ENCODE assay signal across 7 mouse cellular contexts in genomic region chr19:6531011-6531631, GRCm38 (mm10). TPM values are rescaled to one million over a fixed set of nuclear protein-coding genes. Genes with fewer than 3 reads are reported as not detected.
DNase-seq lines count a peak whose midpoint lies in the region; ATAC-seq and TF ChIP-seq lines count a peak whose summit lies in the region.

No protein-coding gene starts in this region.

- peaks cover 8% of the 10 kb centered on the region; the same call in 1 of the 2 replicates for H3K27me3 ChIP-seq in ES-Bruce4 (ENCODE audit: control insufficient read depth, insufficient read depth, low read length, poor library complexity, severe bottlenecking)
- H3K27me3 ChIP-seq in forebrain, embryonic 11.5 days (ENCODE audit: control insufficient read depth, insufficient read depth, low read length), result peaks cover 2% of the 10 kb centered on the region; the same call in 1 of the 2 replicates
- H3K27me3 ChIP-seq in hindbrain, embryonic 15.5 days, result no peaks in the 10 kb centered on the region
- H3K27me3 ChIP-seq in liver, postnatal 0 days (ENCODE audit: insufficient read depth, low read length), result peaks cover 47% of the 10 kb centered on the region
- H3K27me3 ChIP-seq in small intestine, adult 2 months (ENCODE audit: control insufficient read depth, insufficient read depth, low read length), result peaks cover 36% of the 10 kb centered on the region

- peak overlapping the region; percentile 53 for H3K9ac ChIP-seq in ES-Bruce4 (ENCODE audit: low read depth, poor library complexity, severe bottlenecking)
- H3K9ac ChIP-seq in forebrain, embryonic 11.5 days (ENCODE audit: low read length), result peak overlapping the region; percentile 80
- peak overlapping the region; percentile 46 for H3K9ac ChIP-seq in hindbrain, embryonic 15.5 days
- peak overlapping the region; percentile 41; the same call in 1 of the 2 replicates for H3K9ac ChIP-seq in liver, postnatal 0 days (replicated peaks)

- 0 out of 2 replicates have a peak, but pooled peaks have one; percentile 11 for ATAC-seq in forebrain, embryonic 11.5 days (replicated peaks; ENCODE audit: low FRiP score)
- ATAC-seq in hindbrain, embryonic 15.5 days (ENCODE audit: low FRiP score, low read depth), result no peak
- ATAC-seq in liver, postnatal 0 days, result no peak

- TF ChIP-seq EP300 in ES-Bruce4 (IDR thresholded peaks at IDR 0.05; ENCODE audit: insufficient read depth, low read depth, low read length), result no peak
- no peak for TF ChIP-seq EP300 in liver, postnatal 0 days (IDR thresholded peaks at IDR 0.05; ENCODE audit: low read depth)

- no peak overlapping the region for H3K27ac ChIP-seq in ES-Bruce4 (ENCODE audit: insufficient read depth, low read length)
- H3K27ac ChIP-seq in forebrain, embryonic 11.5 days (ENCODE audit: low read depth, low read length), result peak overlapping the region; percentile 59
- H3K27ac ChIP-seq in hindbrain, embryonic 15.5 days (replicated peaks), result peak overlapping the region; percentile 80
- H3K27ac ChIP-seq in liver, postnatal 0 days (ENCODE audit: low read depth), result no peak overlapping the region
- no peak overlapping the region for H3K27ac ChIP-seq in small intestine, adult 2 months (ENCODE audit: insufficient read depth, low read depth, low read length)

- H3K9me3 ChIP-seq in ES-Bruce4 (replicated peaks; ENCODE audit: control insufficient read depth, insufficient read depth, low read length, poor library complexity, severe bottlenecking), result no peaks in the 10 kb centered on the region
- H3K9me3 ChIP-seq in forebrain, embryonic 11.5 days (ENCODE audit: control insufficient read depth, low read length), result no peaks in the 10 kb centered on the region
- no peaks in the 10 kb centered on the region for H3K9me3 ChIP-seq in hindbrain, embryonic 15.5 days
- H3K9me3 ChIP-seq in liver, postnatal 0 days (ENCODE audit: low read length), result no peaks in the 10 kb centered on the region

- H3K4me2 ChIP-seq in forebrain, embryonic 11.5 days (ENCODE audit: low read depth, low read length, severe bottlenecking), result peak overlapping the region; percentile 94
- peak overlapping the region; percentile 71 for H3K4me2 ChIP-seq in hindbrain, embryonic 15.5 days
- peak overlapping the region; percentile 63 for H3K4me2 ChIP-seq in liver, postnatal 0 days (ENCODE audit: low read depth, low read length)

- TF ChIP-seq POLR2A in ES-Bruce4 (IDR thresholded peaks at IDR 0.05; ENCODE audit: insufficient read depth, low read length), result no peak
- no peak for TF ChIP-seq POLR2A in small intestine, adult 2 months (IDR thresholded peaks at IDR 0.05; ENCODE audit: low read depth, low read length)

- under 1% methylated on average over 56 of the region's 56 CpGs for WGBS in forebrain, embryonic 11.5 days
- 2% methylated on average over 56 of the region's 56 CpGs for WGBS in hindbrain, embryonic 15.5 days
- WGBS in liver, postnatal 0 days (ENCODE audit: insufficient replicate concordance), result 1% methylated on average over 56 of the region's 56 CpGs
- WGBS in small intestine, adult 2 months, result 2% methylated on average over 56 of the region's 56 CpGs

- DNase-seq in B cell, adult 2 months, result peak; percentile 49
- peak; percentile 73 for DNase-seq in forebrain, embryonic 11.5 days (ENCODE audit: low spot score)
- DNase-seq in liver, postnatal 0 days, result peak; percentile 23
- no peak for DNase-seq in thymus, postnatal 36 days

- H3K36me3 ChIP-seq in ES-Bruce4 (ENCODE audit: control insufficient read depth, insufficient read depth, low read length, poor library complexity, severe bottlenecking), result no peaks in the 10 kb centered on the region
- no peaks in the 10 kb centered on the region for H3K36me3 ChIP-seq in forebrain, embryonic 11.5 days (ENCODE audit: control insufficient read depth, insufficient read depth, low read length)
- peaks cover 8% of the 10 kb centered on the region for H3K36me3 ChIP-seq in hindbrain, embryonic 15.5 days
- H3K36me3 ChIP-seq in liver, postnatal 0 days (replicated peaks; ENCODE audit: insufficient read depth, low read length), result no peaks in the 10 kb centered on the region
- H3K36me3 ChIP-seq in small intestine, adult 2 months (ENCODE audit: control insufficient read depth, insufficient read depth, low read length), result no peaks in the 10 kb centered on the region

- TF ChIP-seq CTCF in ES-Bruce4 (IDR thresholded peaks at IDR 0.05; ENCODE audit: low read depth, low read length), result no peak
- no peak for TF ChIP-seq CTCF in liver, postnatal 0 days (IDR thresholded peaks at IDR 0.05; ENCODE audit: low read depth)
- no peak for TF ChIP-seq CTCF in small intestine, adult 2 months (IDR thresholded peaks at IDR 0.05; ENCODE audit: extremely low read depth, insufficient read length, insufficient replicate concordance, low read depth, low read length)

- H3K4me1 ChIP-seq in ES-Bruce4 (ENCODE audit: control insufficient read depth, insufficient read depth, low read length), result peaks cover 3% of the 10 kb centered on the region
- peaks cover 32% of the 10 kb centered on the region; the same call in 1 of the 2 replicates for H3K4me1 ChIP-seq in forebrain, embryonic 11.5 days (replicated peaks; ENCODE audit: control insufficient read depth, insufficient read depth, low read length)
- peaks cover 71% of the 10 kb centered on the region for H3K4me1 ChIP-seq in hindbrain, embryonic 15.5 days (replicated peaks)
- H3K4me1 ChIP-seq in liver, postnatal 0 days (ENCODE audit: insufficient read depth), result peaks cover 7% of the 10 kb centered on the region; the same call in 1 of the 2 replicates
- peaks cover 5% of the 10 kb centered on the region for H3K4me1 ChIP-seq in small intestine, adult 2 months (ENCODE audit: control insufficient read depth, insufficient read depth, insufficient read length, low read length)

- H3K4me3 ChIP-seq in ES-Bruce4 (ENCODE audit: low read depth, low read length), result peak overlapping the region; percentile 54
- H3K4me3 ChIP-seq in forebrain, embryonic 11.5 days (ENCODE audit: low read depth, low read length), result peak overlapping the region; percentile 40
- peak overlapping the region; percentile 37 for H3K4me3 ChIP-seq in hindbrain, embryonic 15.5 days
- H3K4me3 ChIP-seq in liver, postnatal 0 days (ENCODE audit: low read depth, low read length), result peak overlapping the region; percentile 43
- H3K4me3 ChIP-seq in small intestine, adult 2 months (ENCODE audit: low read depth, low read length), result peak overlapping the region; percentile 47

RNA-seq across cellular contexts. Expression of gene Slc22a12, which starts 11.7 kb away (rescaled TPM):
- polyA plus RNA-seq in ES-Bruce4 (2011; ENCODE audit: insufficient read depth, insufficient read length, low read depth, missing spikeins), result not detected in 2 replicates
- polyA plus RNA-seq in forebrain, embryonic 11.5 days (2014; fragmentation: Nextera tagmentation; extraction: Ambion mirVana), result not detected in 2 replicates
- polyA plus RNA-seq in hindbrain, embryonic 15.5 days (2015; fragmentation: Nextera tagmentation; extraction: Ambion mirVana), result not detected in 2 replicates
- polyA plus RNA-seq in liver, postnatal 0 days (2015; fragmentation: Nextera tagmentation; extraction: Ambion mirVana), result not detected in 2 replicates
- not detected in 2 replicates for polyA plus RNA-seq in small intestine, adult 2 months (2012; rRNA removed)

Comparison
In these comparisons a context has a peak if more than half of its experiments do, and no peak if none do; other contexts are left out.
1. DNase-seq: peak in B cell, adult 2 months (2 of 2), forebrain, embryonic 11.5 days (single experiment) and liver, postnatal 0 days (single experiment); none in thymus, postnatal 36 days (0 of 2).
2. H3K27ac ChIP-seq: peak in forebrain, embryonic 11.5 days (single experiment) and hindbrain, embryonic 15.5 days (single experiment); none in ES-Bruce4 (single experiment), liver, postnatal 0 days (single experiment) and small intestine, adult 2 months (single experiment).
3. Peak in every context shown above with its lines, with median percentiles within 50 percentile points of each other: H3K4me3 ChIP-seq, H3K9ac ChIP-seq and H3K4me2 ChIP-seq.